Comparison of ENCODE assay signal across 1 mouse cellular context in the genomic region with DNA sequence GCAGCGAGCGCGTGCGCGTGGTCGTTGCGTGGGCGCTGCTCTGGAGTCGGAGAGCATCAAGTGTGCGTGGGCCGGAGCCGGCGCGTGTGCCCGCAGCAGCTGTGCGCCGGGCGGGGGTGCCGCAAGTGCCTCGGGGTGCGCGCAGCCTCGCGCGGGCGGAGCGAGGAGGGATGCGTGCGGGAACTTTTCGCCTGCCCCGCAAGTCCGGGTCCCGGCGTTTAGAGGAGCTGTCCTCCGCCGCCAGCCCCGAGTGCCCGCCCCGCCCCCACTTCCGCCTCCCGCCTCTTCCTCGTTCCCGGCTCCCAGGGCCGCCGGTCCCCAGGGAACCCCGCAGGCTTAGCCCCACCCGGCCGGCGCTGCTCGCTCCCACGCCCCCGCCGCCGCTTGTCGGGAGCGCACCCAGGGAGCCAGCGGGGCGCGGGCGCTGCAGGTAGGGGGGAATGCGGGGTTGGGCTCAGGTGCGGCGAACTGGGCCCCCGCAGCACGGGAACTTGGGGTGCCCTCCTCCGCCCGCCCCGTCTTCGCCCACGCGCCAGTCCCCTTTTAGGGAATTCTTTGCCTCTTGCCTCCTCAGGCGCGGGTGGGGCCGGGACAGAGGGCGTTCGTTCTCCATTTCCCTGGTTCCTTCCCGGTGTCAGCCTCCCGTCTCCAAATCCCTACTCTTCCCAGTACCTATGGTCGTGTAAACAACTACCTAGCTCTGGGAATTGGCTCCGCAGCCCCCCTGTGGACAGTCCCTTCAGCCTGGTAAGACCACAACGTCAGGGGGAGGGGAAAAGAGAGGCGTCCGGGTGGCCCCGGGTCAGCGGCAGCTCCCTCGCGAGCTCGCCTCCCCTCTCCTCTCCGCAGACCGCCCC.
A peak's percentile ranks its signal among the peaks of the same experiment; 100 is the strongest.
TF ChIP-seq lines count a peak whose summit lies in the region.

No protein-coding gene starts in this region.

TF ChIP-seq in CH12.LX, 34 proteins besides CTCF, POLR2A, EP300 and RAD21:
- 0 out of 2 replicates have a peak, but pooled peaks have one; percentile 16 for TF ChIP-seq UBTF (IDR thresholded peaks at IDR 0.05; ENCODE audit: low read depth, low read length)
- no peak for TF ChIP-seq TCF12 (IDR thresholded peaks at IDR 0.05; ENCODE audit: low read depth, low read length)
- TF ChIP-seq JUND (conservative IDR thresholded peaks at IDR 0.05; ENCODE audit: low read depth, low read length) = no peak
- no peak for TF ChIP-seq KAT2A (IDR thresholded peaks at IDR 0.05; ENCODE audit: insufficient replicate concordance, low read length)
- TF ChIP-seq ELF1 (IDR thresholded peaks at IDR 0.05; ENCODE audit: low read depth, low read length) = 0 out of 2 replicates have a peak, but pooled peaks have one; percentile 23
- TF ChIP-seq POLR2AphosphoS2 (IDR thresholded peaks at IDR 0.05; ENCODE audit: low read depth, low read length) = no peak
